Mouse (Mus musculus) myocyte (in vitro differentiated cells): Measurements from ENCODE around the gene Ptx4.

Experiments used
- CEBPB ChIP-seq: IDR thresholded peaks from 2 replicates; pipeline ENCODE4 v1.6.1; 2011; ENCODE audit warnings: mild to moderate bottlenecking, moderate library complexity; ENCODE audit not compliant: poor library complexity, insufficient read depth, severe bottlenecking
- MYOD1 ChIP-seq, 3 experiments: IDR thresholded peaks; one replicate each; pipeline ENCODE4 v1.6.1; 2011; ENCODE audit warnings: control low read depth in 2 of 3, low read depth in 2 of 3, mild to moderate bottlenecking in 2 of 3, moderate library complexity in 1 of 3; ENCODE audit not compliant: insufficient read length in 2 of 3, control insufficient read depth in 1 of 3
- POLR2A ChIP-seq: IDR thresholded peaks from one replicate; pipeline ENCODE4 v1.6.1; 2011; ENCODE audit warnings: low read depth, mild to moderate bottlenecking, control low read depth, moderate library complexity; ENCODE audit not compliant: insufficient read length
- POLR2AphosphoS2 ChIP-seq: IDR thresholded peaks from one replicate; pipeline ENCODE4 v1.6.1; 2011; ENCODE audit warnings: low read depth, control low read depth; ENCODE audit not compliant: insufficient read length
- REST ChIP-seq: IDR thresholded peaks from one replicate; pipeline ENCODE4 v1.6.1; 2011; ENCODE audit warnings: mild to moderate bottlenecking, control low read depth, moderate library complexity; ENCODE audit not compliant: insufficient read depth, insufficient read length
- SRF ChIP-seq: IDR thresholded peaks from one replicate; pipeline ENCODE4 v1.6.1; 2011; ENCODE audit warnings: low read depth; ENCODE audit not compliant: control insufficient read depth, insufficient read length
- TCF12 ChIP-seq: IDR thresholded peaks from one replicate; pipeline ENCODE4 v1.6.1; 2011; ENCODE audit warnings: mild to moderate bottlenecking, control low read depth; ENCODE audit not compliant: poor library complexity, insufficient read depth, severe bottlenecking
- TCF3 ChIP-seq: IDR thresholded peaks from one replicate; pipeline ENCODE4 v1.6.1; 2011; ENCODE audit warnings: low read depth, control low read depth; ENCODE audit not compliant: insufficient read length
- USF1 ChIP-seq: IDR thresholded peaks from one replicate; pipeline ENCODE4 v1.6.1; 2011; ENCODE audit warnings: low read depth, mild to moderate bottlenecking, control low read depth, moderate library complexity

GRCm38 (mm10) chr17:25130060-25130459, 9.5 kb downstream of the Ptx4 start:
- TF ChIP-seq POLR2A (no peak), POLR2AphosphoS2 (no peak), CEBPB (no peak), TCF3 (no peak), USF1 (no peak), REST (no peak), TCF12 (no peak), MYOD1 (IDR thresholded peaks at IDR 0.05; ENCODE audit: control insufficient read depth in 1 of 3, insufficient read length in 2 of 3, low read depth in 2 of 3) (no peak), SRF (no peak)
